Mouse (Mus musculus) kidney, adult 11 months (tissue): ENCODE measurements around the gene Sgpp2.

Source experiments
- DNase-seq: peaks from one replicate; pipeline ENCODE4 v3.0.0; 2022

Sgpp2 gene

GRCm38 (mm10) chr1:78454659-78455058, 144.5 kb downstream of the Sgpp2 start:
- DNase-seq: peak; percentile 30
